Mouse (Mus musculus): ENCODE results near the gene Gm21972. TPM values are rescaled to one million over a fixed set of nuclear protein-coding genes. Genes with fewer than 3 reads are reported as not detected.

Gene Gm21972
- total RNA-seq (2021) (1 to 10 TPM; 6.9 to 9.4 TPM), polyA plus RNA-seq (2012; rRNA removed) (0.30 TPM in 1 of 2 replicates, not detected in the other)
- long read RNA-seq = 0 reads

DNA sequence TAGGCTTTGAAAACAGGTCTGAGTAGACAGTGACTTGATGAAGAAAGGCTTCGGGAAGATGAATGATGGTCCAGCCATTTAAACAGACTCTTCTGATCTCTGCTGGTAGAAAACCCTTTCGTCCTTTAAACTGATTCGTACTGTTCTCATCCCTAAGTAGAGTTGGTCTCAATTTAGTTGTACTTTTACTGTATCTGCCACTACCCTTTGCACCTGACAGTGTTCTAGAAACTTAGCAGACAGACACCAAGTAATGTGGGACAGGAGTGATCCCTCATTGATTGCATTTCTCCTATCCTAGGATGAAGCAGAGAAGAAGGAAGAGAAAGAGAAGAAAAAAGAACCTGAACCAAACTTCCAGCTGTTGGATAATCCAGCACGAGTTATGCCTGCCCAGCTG lies at the start of gene Gm21972:
TSS of gene Gm21972 (plus strand) at position 301 of the 400 bp plus-strand sequence.
- no peak for DNase-seq

GRCm38 (mm10) chr1:86094413-86094812 lies 39.0 kb upstream of the Gm21972 start:
- DNase-seq = peak; percentile 40

- no peak for DNase-seq
Observed at GRCm38 (mm10) chr1:86105054-86105453, 28.4 kb upstream of the Gm21972 start.

DNA sequence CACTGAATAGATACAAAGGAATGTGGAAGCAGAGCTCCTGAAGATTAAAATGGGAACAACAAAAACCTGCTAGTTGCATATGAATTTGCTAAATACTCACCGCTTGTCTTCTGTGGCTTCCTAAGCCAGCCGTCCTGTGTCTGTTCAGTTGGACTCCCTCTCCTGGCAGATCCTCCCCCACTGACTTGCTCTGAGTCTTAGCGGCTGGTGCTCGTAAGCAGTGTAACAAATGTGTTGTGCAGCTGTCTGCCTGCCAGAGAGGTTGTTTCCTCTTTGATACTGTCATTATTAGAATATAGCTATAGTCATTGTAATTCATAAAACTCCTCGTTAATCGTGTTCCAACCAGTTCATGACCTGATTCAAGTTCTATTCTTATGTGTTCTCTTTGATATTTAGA lies 21.7 kb upstream of the Gm21972 start, which contains the start of gene Htr2b:
TSS of gene Htr2b (minus strand) at position 192 of the 400 bp plus-strand sequence.
- DNase-seq = peak; percentile 14

DNA sequence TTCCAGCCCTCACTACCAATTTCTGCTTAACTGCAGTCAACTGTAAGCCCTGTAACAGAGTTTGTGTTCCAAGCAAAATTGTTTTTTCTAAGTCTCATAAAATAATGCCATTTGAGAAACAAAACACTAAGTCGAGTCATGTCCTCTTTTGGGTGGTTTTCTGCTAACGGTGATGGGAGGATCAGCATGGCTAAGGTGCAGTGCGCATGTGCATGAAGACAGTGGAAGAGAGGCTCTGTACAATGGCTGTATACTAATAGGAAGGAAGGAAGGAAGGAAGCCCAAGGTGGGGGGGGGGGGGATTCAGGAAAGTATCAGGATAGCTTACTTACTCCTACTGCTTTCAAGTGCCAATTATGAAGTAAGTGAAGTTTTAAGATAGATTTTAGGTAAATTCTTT lies 19.3 kb upstream of the Gm21972 start:
- DNase-seq = no peak

- no peak for DNase-seq
Observed at GRCm38 (mm10) chr1:86119549-86119948, 13.9 kb upstream of the Gm21972 start.

DNA sequence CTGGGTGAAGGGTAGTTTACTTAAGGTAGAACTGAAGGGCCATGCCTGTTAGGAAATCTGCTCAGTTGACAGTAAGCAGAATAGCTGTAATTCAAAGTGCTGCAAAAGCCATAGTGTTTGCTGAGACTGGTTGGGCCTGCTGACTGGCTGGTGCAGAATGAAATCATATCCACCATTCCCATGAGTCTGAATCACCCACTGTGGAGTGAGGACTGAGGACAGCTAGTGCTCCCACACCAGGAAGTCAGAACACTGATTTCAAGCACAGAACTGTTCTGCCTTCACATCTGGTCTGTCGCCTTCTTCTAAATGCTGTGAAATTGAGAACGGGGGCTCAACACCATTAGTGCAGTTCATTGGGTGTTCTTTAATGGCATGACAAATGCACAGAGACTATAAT lies 7.4 kb upstream of the Gm21972 start:
- no peak for DNase-seq

GRCm38 (mm10) chr1:86135315-86135714 lies 1.9 kb downstream of the Gm21972 start:
- DNase-seq = no peak

- no peak for DNase-seq
Observed at GRCm38 (mm10) chr1:86141081-86141480, 7.6 kb downstream of the Gm21972 start.

DNA sequence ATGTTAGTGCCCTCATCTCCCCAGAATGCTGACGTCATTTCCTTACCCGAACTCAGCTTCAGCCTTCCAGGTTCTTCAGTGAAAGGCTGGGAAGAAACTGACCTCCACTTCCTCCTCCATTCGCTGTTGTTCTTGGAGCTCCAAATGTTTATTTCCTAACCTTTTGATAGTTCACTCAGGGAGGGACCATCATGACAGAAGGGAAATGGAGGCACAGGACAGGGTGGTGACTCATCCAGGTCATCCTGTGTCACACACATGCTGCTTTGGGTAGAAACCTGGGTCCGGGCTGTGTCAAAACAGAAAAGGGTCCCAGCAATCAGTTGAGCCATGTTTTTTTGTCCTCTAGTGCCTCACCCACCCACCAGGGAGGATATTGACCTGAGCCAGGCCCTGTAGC lies 9.7 kb downstream of the Gm21972 start:
- no peak for DNase-seq

GRCm38 (mm10) chr1:86144001-86144944 lies 10.8 kb downstream of the Gm21972 start:
- no peak for DNase-seq

GRCm38 (mm10) chr1:86146293-86146692 lies 12.9 kb downstream of the Gm21972 start:
- no peak for DNase-seq

DNA sequence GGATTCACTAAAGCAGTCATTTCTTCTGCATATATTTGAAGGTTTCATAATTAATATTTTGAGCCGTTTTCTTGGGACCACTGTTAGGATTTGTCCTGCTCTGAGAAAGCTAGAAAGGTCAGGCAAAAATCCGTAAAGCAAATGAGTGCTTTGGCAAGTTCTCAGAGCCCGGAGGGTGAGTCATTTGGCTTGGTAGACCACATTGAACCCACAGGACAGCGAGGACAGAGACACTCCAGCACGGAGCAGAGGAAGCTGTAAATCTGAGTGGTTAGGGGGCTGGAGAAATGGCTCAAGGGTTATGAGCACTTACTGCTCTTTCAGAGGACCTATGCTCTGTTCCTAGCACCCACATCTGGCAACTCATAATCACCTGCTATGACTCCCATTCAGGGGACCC lies 14.1 kb downstream of the Gm21972 start:
- peak; percentile 79 for DNase-seq

- no peak for DNase-seq
Observed at GRCm38 (mm10) chr1:86148161-86148560, 14.7 kb downstream of the Gm21972 start.

- no peak for DNase-seq
Observed at GRCm38 (mm10) chr1:86150929-86151328, 17.5 kb downstream of the Gm21972 start.

DNA sequence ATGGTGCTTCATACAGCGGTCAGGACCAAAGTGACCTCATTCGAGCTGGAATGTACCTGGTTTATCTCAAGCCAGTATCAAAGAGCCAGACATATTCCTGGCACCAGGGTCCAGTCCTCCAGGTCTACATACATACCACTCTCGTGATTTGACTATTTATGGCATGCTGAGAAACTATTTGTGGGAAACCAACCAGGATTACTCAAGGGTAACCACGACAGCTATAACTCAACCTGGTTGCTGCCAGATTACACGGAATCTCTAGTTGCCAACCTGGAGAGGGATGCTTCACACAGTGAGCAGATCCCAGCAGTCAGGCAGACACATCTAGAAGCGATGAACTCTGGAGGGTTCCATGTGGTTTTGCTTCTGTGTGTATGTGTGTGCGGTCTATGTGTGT lies 17.9 kb downstream of the Gm21972 start:
- DNase-seq = no peak

DNA sequence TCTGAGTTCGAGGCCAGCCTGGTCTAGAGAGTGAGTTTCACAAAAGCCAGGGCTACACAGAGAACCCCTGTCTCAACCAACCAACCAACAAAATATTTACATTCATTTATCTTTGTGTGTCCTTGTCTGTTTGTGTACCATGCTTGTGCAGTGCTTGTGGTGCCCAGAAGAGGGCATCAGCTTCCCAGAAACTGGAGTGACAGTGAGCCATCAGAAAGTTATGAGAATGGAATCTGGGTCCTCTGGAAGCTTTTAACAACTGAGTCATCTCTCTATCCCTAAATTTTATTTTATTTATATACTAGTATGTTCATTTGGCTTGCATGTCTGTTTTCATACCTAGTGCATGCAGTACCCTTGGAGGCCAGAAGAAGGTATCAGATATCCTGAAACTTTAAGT lies 19.2 kb downstream of the Gm21972 start:
- no peak for DNase-seq

DNA sequence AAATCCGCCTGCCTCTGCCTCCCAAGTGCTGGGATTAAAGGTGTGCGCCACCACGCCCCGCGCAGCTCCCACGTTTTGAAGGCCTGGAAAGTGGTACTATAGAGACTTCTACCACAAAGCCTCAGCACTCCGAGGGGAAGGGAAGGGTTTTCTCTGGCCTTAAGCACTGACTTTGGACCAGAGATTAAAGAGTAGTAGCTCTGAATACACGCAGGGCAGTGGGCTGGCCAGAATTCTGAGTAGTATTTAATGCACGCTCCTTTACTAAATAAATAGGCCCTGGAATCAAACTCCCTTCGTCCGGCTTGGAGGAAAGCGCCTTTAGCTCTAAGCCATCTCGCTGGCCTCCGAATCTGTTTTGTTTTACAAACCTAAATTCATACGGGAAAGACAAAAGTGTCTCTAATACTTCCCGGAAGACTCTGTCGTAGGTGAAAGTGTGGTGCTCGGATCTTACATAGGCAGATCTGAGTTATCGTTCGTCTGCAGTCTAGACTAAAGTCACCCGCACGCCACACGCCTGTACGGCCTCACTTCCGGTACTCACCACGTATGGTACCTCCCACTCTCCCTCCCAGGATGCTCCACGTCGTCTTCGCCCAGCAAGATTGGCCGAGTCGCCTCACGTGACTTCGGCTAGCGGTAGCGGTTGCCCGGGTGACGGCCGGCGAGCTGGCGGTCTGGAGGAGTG lies 20.8 kb downstream of the Gm21972 start, which contains the start of gene Armc9:
TSS of gene Armc9 (plus strand) at position 648 of the 691 bp plus-strand sequence.
- peak; percentile 97 for DNase-seq

- DNase-seq = no peak
Observed at GRCm38 (mm10) chr1:86154824-86155164, 21.4 kb downstream of the Gm21972 start.

DNA sequence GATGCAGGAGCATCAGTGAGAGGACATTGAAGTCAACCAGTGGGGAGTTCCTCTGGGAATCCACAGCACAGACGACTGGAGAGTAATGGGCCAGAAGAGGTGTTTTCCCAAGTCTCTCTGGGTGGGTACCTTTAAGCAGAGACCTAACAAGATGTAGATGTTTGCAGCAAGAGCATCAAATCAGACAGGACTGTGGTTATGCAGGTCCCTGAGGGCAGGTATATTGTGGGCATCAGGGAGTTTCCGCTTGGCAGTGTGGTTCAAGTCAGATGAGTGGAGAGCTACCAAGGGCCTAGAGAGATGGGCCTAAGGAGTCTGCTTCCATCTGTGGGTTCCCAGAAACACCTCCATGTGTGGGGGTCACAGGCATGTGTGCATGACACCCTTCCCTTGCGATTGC lies 22.6 kb downstream of the Gm21972 start:
- no peak for DNase-seq

- no peak for DNase-seq
Observed at GRCm38 (mm10) chr1:86156595-86156994, 23.2 kb downstream of the Gm21972 start.

GRCm38 (mm10) chr1:86160059-86160458 lies 26.6 kb downstream of the Gm21972 start:
- DNase-seq = no peak

DNA sequence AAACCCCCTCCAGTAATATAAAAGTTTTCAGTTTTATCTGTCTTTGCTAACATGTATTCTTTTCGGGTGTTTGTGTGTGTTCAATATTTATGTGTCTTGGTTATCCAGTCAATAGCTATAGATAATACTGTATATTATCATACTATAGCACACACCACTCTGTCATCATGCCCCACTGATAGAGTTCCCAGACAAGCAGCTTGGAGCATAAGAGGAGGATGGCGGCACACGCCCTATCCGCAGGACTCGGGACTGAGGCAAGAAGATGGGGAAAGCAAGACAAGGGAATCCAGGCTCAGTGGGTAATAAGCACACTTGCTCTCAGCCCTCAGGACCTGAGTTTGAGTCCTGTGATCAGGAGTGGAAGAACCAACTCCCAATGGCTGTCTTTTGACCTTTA lies 27.0 kb downstream of the Gm21972 start:
- DNase-seq = no peak

All from adrenal gland, adult 2 months (tissue).